Mouse (Mus musculus): ENCODE measurements at regions not wholly inside any gene's neighbourhood (a gene's known extent, or its start where the extent isn't known, plus 50 kb on each side); places are given as distances from the start of the nearest gene placed in this dataset.
A peak's percentile ranks its signal among the peaks of the same experiment; 100 is the strongest.

DNA sequence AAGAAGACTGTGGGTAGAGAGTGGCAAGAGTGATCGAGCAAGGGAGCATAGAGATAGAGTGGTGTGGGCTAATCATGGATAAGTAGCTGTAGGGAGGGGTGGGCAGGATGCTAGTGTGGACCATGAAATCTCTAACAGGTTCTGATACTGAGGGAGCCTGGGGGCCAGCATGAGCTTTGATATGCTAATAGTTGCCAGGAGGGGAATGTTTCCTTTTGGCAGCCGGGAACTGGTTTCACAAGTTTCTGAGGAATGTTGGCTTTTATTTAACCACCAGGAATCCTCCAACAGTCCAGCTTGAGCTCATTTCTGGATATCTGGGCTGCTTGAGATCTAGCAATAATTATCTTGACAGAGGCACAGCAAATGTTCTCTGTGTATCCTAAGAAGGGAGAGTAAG, 167.7 kb upstream of the Fggy start:
- Histone ChIP-seq H3K4me1 (replicated peaks; ENCODE audit: insufficient read depth, low read length) (peaks cover 8% of the 10 kb centered on the region; the same call in 1 of the 2 replicates), H3K4me3 (replicated peaks; ENCODE audit: low read depth, low read length) (no peak overlapping the region), H3K27me3 (ENCODE audit: insufficient read depth, low read length) (no peaks in the 10 kb centered on the region), H3K9me3 (replicated peaks; ENCODE audit: low read length) (no peaks in the 10 kb centered on the region), H3K9ac (ENCODE audit: low read depth, low read length) (no peak overlapping the region), H3K36me3 (ENCODE audit: insufficient read depth, low read length) (no peaks in the 10 kb centered on the region), H3K27ac (no peak overlapping the region), H3K4me2 (ENCODE audit: low read length) (no peak overlapping the region)
- peak; percentile 43; the same call in 1 of the 2 replicates for ATAC-seq (replicated peaks; ENCODE audit: low FRiP score, low read depth)
- WGBS = 41% methylated on average over 2 of the region's 2 CpGs
- no peak for TF ChIP-seq CTCF (IDR thresholded peaks at IDR 0.05; ENCODE audit: low read depth)
- DNase-seq (ENCODE audit: low spot score) = peak; percentile 46

DNA sequence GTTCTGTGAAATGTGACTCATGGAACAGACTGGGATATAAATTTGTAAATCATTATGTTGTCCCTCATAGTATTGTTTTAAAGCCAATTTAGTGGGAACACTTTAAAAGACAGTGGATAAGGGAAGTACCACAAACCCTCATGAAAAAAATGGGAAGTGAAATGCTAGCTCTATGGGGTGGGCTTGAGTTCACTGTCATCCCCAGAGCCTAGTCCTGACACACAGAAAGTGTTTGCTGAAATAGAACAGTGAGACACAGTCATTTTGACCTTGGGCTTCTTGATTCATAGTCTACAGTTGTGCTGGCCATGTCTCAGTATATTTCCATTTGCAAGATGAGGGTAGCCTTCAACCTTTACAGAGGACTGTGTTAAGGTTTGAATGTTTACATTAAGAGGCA, 166.8 kb upstream of the Fggy start:
- no peak for TF ChIP-seq CTCF (IDR thresholded peaks at IDR 0.05; ENCODE audit: low read depth)
- H3K4me3 ChIP-seq (replicated peaks; ENCODE audit: low read depth, low read length) = no peak overlapping the region
- no peak overlapping the region; the same call in 1 of the 2 replicates for H3K27ac ChIP-seq
- H3K4me2 ChIP-seq (ENCODE audit: low read length) = no peak overlapping the region
- DNase-seq (ENCODE audit: low spot score) (no peak), ATAC-seq (replicated peaks; ENCODE audit: low FRiP score, low read depth) (no peak)
- peaks cover 8% of the 10 kb centered on the region; the same call in 1 of the 2 replicates for H3K4me1 ChIP-seq (replicated peaks; ENCODE audit: insufficient read depth, low read length)
- H3K27me3 ChIP-seq (ENCODE audit: insufficient read depth, low read length) = no peaks in the 10 kb centered on the region
- H3K9me3 ChIP-seq (replicated peaks; ENCODE audit: low read length) = no peaks in the 10 kb centered on the region
- H3K36me3 ChIP-seq (ENCODE audit: insufficient read depth, low read length) = no peaks in the 10 kb centered on the region
- no peak overlapping the region for H3K9ac ChIP-seq (ENCODE audit: low read depth, low read length)

DNA sequence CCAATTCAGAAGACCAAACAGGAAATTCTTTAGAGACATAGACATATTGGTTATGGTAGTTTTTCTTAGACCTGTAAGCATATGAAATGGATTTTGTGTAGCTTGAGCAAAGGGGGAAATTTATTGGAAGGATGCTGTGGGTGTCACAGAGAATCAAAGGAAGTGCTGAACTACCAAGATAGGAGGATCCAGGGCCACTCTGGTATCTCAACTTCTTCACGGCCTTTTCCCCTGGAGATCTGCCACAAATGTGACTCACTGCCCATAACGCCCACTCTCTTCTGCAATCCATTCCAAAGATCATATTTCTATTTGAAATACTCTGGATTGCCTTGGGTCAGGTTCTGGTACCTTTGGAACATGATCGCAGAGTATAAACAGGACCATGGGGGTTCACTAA, 161.6 kb upstream of the Fggy start:
- Histone ChIP-seq H3K4me3 (replicated peaks; ENCODE audit: low read depth, low read length) (no peak overlapping the region), H3K27ac (no peak overlapping the region), H3K9me3 (replicated peaks; ENCODE audit: low read length) (no peaks in the 10 kb centered on the region), H3K36me3 (ENCODE audit: insufficient read depth, low read length) (no peaks in the 10 kb centered on the region), H3K4me1 (replicated peaks; ENCODE audit: insufficient read depth, low read length) (no peaks in the 10 kb centered on the region), H3K27me3 (ENCODE audit: insufficient read depth, low read length) (no peaks in the 10 kb centered on the region), H3K9ac (ENCODE audit: low read depth, low read length) (no peak overlapping the region), H3K4me2 (ENCODE audit: low read length) (no peak overlapping the region)
- ATAC-seq (replicated peaks; ENCODE audit: low FRiP score, low read depth) = no peak
- no peak for TF ChIP-seq CTCF (IDR thresholded peaks at IDR 0.05; ENCODE audit: low read depth)
- peak; percentile 24 for DNase-seq (ENCODE audit: low spot score)
- WGBS = 68% methylated on average over 3 of the region's 3 CpGs

DNA sequence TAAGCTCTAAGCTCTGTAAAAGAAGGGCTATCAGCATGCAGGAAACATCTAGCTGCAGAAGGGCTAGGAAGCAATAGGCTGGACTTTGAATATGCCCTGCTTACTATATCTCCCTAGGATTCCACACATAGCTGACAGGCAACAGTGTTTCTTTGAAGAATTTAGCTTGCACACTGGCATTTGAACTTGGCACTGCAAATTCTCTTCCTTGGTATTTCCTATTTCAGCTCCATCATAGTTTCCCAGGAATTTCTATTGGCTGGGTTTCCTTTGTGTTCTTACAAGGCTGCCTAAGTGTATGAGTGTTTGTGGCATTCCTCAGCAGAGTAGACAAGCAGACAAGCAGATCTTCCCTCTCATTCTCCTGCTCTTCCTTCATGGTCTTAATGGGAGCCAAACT, 159.0 kb upstream of the Fggy start:
- Histone ChIP-seq H3K27ac (no peak overlapping the region), H3K4me2 (ENCODE audit: low read length) (no peak overlapping the region), H3K9ac (ENCODE audit: low read depth, low read length) (no peak overlapping the region), H3K4me3 (replicated peaks; ENCODE audit: low read depth, low read length) (no peak overlapping the region), H3K9me3 (replicated peaks; ENCODE audit: low read length) (no peaks in the 10 kb centered on the region), H3K4me1 (replicated peaks; ENCODE audit: insufficient read depth, low read length) (no peaks in the 10 kb centered on the region), H3K27me3 (ENCODE audit: insufficient read depth, low read length) (no peaks in the 10 kb centered on the region), H3K36me3 (ENCODE audit: insufficient read depth, low read length) (no peaks in the 10 kb centered on the region)
- no peak for TF ChIP-seq CTCF (IDR thresholded peaks at IDR 0.05; ENCODE audit: low read depth)
- ATAC-seq (replicated peaks; ENCODE audit: low FRiP score, low read depth) (no peak), DNase-seq (ENCODE audit: low spot score) (no peak)

DNA sequence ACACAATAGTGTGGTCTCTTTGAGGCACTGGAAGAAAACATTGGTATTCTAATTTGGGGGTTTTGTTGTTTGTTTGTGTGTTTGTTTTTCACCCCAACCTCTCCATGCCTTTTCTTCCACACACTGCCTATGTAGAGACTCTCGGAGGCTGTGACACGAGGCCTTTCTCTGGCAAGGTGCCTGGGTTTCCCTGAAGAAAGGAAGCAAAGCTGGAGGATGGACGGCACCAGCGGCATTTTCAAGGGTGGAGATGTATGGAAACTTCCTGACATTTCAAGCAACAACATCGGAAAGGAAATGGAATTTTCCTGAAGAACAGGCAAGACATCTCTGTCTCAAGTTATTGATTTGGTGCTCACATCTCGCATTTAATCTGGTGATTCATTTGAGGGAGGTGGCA, 155.0 kb upstream of the Fggy start:
- Histone ChIP-seq H3K9ac (ENCODE audit: low read depth, low read length) (no peak overlapping the region), H3K36me3 (ENCODE audit: insufficient read depth, low read length) (no peaks in the 10 kb centered on the region), H3K4me3 (replicated peaks; ENCODE audit: low read depth, low read length) (no peak overlapping the region), H3K27ac (no peak overlapping the region), H3K27me3 (ENCODE audit: insufficient read depth, low read length) (no peaks in the 10 kb centered on the region), H3K4me2 (ENCODE audit: low read length) (no peak overlapping the region), H3K9me3 (replicated peaks; ENCODE audit: low read length) (no peaks in the 10 kb centered on the region), H3K4me1 (replicated peaks; ENCODE audit: insufficient read depth, low read length) (no peaks in the 10 kb centered on the region)
- 70% methylated on average over 6 of the region's 6 CpGs for WGBS
- ATAC-seq (replicated peaks; ENCODE audit: low FRiP score, low read depth) (no peak), DNase-seq (ENCODE audit: low spot score) (peak; percentile 27)
- TF ChIP-seq CTCF (IDR thresholded peaks at IDR 0.05; ENCODE audit: low read depth) = no peak

DNA sequence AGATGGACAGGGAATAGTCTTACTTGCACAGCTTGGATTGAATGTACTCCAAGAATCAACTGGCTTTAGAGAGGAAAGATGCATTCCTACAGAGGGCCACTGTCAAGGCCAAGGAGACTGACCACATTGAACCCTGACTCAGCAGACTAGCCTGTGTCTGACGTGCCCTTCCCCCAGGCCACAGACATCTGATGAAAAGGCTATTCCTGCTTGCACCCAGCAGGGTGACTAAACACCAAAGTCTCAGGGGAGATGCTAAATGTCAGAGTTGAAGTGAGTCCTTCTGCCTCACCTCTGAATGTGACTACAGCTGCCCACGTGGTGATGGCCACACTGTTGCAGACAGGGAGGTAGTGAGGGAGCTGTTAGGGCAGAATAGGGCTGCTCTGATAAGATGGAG, 140.2 kb upstream of the Fggy start:
- no peak for TF ChIP-seq CTCF (IDR thresholded peaks at IDR 0.05; ENCODE audit: low read depth)
- H3K9me3 ChIP-seq (replicated peaks; ENCODE audit: low read length) = peaks cover under 1% of the 10 kb centered on the region; the same call in 1 of the 2 replicates
- no peaks in the 10 kb centered on the region for H3K36me3 ChIP-seq (ENCODE audit: insufficient read depth, low read length)
- no peak overlapping the region for H3K9ac ChIP-seq (ENCODE audit: low read depth, low read length)
- H3K27me3 ChIP-seq (ENCODE audit: insufficient read depth, low read length) = no peaks in the 10 kb centered on the region
- H3K4me1 ChIP-seq (replicated peaks; ENCODE audit: insufficient read depth, low read length) = no peaks in the 10 kb centered on the region
- H3K4me2 ChIP-seq (ENCODE audit: low read length) = no peak overlapping the region
- ATAC-seq (replicated peaks; ENCODE audit: low FRiP score, low read depth) (no peak), DNase-seq (ENCODE audit: low spot score) (no peak)
- no peak overlapping the region for H3K27ac ChIP-seq
- 48% methylated on average over 2 of the region's 2 CpGs for WGBS
- H3K4me3 ChIP-seq (replicated peaks; ENCODE audit: low read depth, low read length) = no peak overlapping the region

DNA sequence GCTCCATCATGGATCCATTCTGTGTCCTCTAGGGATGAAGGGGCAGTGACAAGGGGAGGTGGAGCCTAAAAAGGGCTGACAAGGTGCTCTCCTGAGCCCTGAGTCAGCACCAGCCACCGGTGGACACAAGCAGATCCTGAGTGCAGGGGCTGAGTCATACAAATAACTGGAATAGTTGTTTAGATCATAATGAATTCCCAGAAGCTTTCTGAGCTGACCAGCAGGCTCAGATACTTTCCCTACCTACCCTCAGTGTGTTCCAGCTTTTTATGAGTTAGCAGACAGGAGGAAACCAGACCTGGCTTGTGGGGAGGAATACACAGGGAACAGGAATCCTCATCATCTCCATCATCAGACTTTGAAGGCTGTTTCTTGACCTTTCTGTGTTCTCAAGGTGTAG, 130.7 kb upstream of the Fggy start:
- no peak for TF ChIP-seq CTCF (IDR thresholded peaks at IDR 0.05; ENCODE audit: low read depth)
- 0 out of 2 replicates have a peak, but pooled peaks cover 2% of the 10 kb centered on the region for H3K9me3 ChIP-seq (replicated peaks; ENCODE audit: low read length)
- no peaks in the 10 kb centered on the region for H3K4me1 ChIP-seq (replicated peaks; ENCODE audit: insufficient read depth, low read length)
- H3K4me3 ChIP-seq (replicated peaks; ENCODE audit: low read depth, low read length) = no peak overlapping the region
- no peak overlapping the region for H3K4me2 ChIP-seq (ENCODE audit: low read length)
- no peaks in the 10 kb centered on the region for H3K36me3 ChIP-seq (ENCODE audit: insufficient read depth, low read length)
- H3K9ac ChIP-seq (ENCODE audit: low read depth, low read length) = no peak overlapping the region
- no peak overlapping the region for H3K27ac ChIP-seq
- no peaks in the 10 kb centered on the region for H3K27me3 ChIP-seq (ENCODE audit: insufficient read depth, low read length)
- no peak for ATAC-seq (replicated peaks; ENCODE audit: low FRiP score, low read depth)
- no peak for DNase-seq (ENCODE audit: low spot score)
- 25% methylated on average over 1 of the region's 1 CpGs for WGBS
